Mouse (Mus musculus) left cerebral cortex, postnatal 36 days (tissue): ENCODE data around the gene Rnf113a2. TPM values are rescaled to one million over a fixed set of nuclear protein-coding genes. Genes with fewer than 3 reads are reported as not detected.

ENCODE experiments used
- total RNA-seq, 2 experiments: library from RNA; stranded (reverse); gene quantifications; 2 replicates each; pipeline ENCODE4 v1.2.3; 2021

The Rnf113a2 gene
- total RNA-seq, 2 experiments from 2014 or later, result 11.4 to 13.3 TPM

Other genes with a start within 250 kb of the Rnf113a2 start
- 10 to 100 TPM; 17.2 to 18.5 TPM for gene Elmsan1, start 198.3 kb upstream of the Rnf113a2 start, total RNA-seq
- 10 to 100 TPM; 34.5 to 39.6 TPM for gene Ptgr2, start 132.0 kb upstream of the Rnf113a2 start, total RNA-seq
- gene Zfp410, start 100.3 kb upstream of the Rnf113a2 start, total RNA-seq, result 10 to 100 TPM; 30.7 to 39.5 TPM
- gene Coq6, start 55.5 kb upstream of the Rnf113a2 start, total RNA-seq, result 10 to 100 TPM; 25.1 to 29.4 TPM
- gene Fam161b, start 55.4 kb upstream of the Rnf113a2 start, total RNA-seq, result 10 to 100 TPM; 11.7 to 13.2 TPM
- 10 to 100 TPM; 24.0 to 25.4 TPM for gene Entpd5, start 8.2 kb upstream of the Rnf113a2 start, total RNA-seq
- gene Bbof1, start 8.1 kb upstream of the Rnf113a2 start, total RNA-seq, result 1 to 10 TPM; 4.6 to 9.0 TPM
- 10 to 100 TPM; 44.3 to 49.7 TPM for gene Aldh6a1, start 33.8 kb downstream of the Rnf113a2 start, total RNA-seq
- 10 to 100 TPM; 21.3 to 24.6 TPM for gene Lin52, start 34.2 kb downstream of the Rnf113a2 start, total RNA-seq
- gene Vsx2, start 152.6 kb downstream of the Rnf113a2 start, total RNA-seq, result under 1 TPM; 0.16 to 0.22 TPM
- 10 to 100 TPM; 10.5 to 13.1 TPM for gene Abcd4, start 200.2 kb downstream of the Rnf113a2 start, total RNA-seq
- gene Vrtn, start 223.8 kb downstream of the Rnf113a2 start, total RNA-seq, result under 1 TPM in 1 of 2 experiments, not detected in 1; 0.47 TPM